Mouse (Mus musculus): Measurements from ENCODE around the gene Bglap3. TPM values are rescaled to one million over a fixed set of nuclear protein-coding genes. Genes with fewer than 3 reads are reported as not detected.

The Bglap3 gene
- total RNA-seq, 2 experiments from 2014 or later = not detected

DNA sequence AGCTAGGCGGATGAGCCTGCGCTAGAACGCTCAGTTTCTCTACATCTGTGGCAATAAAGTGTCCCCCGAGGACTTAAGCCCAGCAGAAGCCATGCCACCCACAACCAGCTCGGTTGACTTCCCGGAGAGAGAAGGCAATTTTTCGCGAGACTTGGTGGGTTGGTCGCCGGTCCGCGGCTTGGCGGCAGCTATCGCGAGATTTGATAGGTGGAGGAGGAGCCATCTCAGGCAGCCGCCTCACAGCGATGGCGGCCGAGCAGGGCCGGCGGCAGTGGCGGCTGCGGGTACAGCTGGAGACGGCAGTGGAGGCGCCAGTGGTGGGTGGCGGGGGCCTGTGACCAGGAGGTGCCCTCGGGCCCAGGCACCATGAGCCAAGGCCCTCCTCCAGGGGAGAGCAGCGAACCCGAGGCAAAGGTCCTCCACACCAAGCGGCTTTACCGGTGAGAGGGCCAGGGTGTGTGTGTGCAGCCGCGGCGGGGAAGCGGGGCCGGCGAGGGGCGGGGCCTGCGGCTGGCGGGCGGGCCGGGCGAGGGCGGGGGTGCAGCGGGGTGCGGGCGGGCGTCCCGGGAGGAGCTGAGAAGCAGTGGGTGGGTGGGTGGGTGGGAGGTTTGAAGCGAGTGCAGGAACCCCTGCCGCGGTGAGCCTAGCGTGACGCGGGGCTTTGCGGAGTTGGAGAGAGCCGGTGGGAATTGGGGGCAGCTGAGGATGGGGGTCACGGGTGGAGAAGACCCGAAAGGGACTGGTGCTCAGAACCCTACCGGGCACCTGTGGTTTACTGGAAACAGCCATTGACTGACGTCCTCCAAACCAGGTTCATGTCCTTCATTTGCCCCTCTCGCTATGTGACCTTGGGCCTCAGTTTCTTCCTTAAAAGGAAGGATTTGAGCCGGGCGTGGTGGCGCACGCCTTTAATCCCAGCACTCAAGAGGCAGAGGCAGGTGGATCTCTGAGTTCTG lies 36.2 kb downstream of the Bglap3 start, which contains the start of the genes Tmem79 and Smg5:
Gene Tmem79, minus strand, starts transcription at position 91 of the 956 bp plus-strand sequence.
Gene Smg5, plus strand, starts transcription at position 203 of the 956 bp plus-strand sequence.
- peak; percentile 90 for ATAC-seq (ENCODE audit: poor library complexity, severe bottlenecking)

DNA sequence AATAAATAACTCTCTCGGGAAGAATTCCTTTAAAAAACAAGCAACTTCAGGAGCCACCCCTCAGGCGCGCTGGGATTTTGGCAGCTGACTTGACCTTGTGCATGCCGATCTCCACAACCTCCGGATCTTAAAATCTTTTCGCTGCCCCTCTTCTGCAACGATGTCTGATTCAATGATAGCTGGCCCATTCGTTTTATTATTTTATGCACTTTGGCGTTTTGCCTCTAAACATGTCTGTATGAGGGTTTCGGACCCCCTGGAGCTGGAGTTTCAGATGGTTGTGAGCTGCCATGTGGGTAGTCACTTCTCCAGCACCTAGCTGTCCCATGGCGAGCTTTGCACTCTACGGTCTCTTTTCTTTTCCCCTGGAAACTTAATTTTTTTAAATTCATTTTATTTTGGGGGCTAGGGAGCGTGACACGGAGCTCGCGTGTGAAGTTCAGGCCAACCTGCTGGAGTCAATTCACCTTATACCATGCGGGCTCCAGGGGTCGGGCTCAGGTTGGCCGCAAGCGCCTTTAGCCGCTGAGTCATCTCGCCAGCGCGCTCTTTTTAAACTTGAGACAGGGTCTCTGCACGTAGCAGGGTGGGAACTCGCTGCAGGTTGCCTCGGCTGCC lies 37.0 kb downstream of the Bglap3 start:
- ATAC-seq (ENCODE audit: poor library complexity, severe bottlenecking) = peak; percentile 52

DNA sequence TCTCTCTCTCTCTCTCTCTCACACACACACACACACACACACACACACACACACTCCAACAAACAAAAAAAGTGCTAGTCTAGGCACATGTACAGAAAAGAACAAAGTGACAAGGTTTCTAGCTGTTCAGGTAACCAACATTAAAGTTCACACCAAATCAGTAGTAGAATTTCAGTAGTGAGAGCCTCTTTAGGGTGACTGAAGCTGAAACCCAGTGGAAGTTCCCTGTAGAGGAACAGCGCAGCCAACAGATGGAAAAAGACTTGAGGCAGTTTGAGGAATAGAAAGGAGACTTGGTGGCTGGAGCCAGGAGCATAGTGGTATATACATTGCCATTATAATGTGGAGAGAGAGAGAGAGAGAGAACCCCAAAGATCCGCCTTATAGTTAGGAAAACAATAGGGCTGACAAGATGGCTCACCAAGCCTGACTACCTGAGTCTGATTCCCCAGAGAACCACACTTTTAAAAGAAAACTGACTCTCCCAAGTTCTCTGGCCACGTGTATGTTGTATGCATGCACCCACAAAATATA lies 37.6 kb downstream of the Bglap3 start:
- no peak for ATAC-seq (ENCODE audit: poor library complexity, severe bottlenecking)

DNA sequence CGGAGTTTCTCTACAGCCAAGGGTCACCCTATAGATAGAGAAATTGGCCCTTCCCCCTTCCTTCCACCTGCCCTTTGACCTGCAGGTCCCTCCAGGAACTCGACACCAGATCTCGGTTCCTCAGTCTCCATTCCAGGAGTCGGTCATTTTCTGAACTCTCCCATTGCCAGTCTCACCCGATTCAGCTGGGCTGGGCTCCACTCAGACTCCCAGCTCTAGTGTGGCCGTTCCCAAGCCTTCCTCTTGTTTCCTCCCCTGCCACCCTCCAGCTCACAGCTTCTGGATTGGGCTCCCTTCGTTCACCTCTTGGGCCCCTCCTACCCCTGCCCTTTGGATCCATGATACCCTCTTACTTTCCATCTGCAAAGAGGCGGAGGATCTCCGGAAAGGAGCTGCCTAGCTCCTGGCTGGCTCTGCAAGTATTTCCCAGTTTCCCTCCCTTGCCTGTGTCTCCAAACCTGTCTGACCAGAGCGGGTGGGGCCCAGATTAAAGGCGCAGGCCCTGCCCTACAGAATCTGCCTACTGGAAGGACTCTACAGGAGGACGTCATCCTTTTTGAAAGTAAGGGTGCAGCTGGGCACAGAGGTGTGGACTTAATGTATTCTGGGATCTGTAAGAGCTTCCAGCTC lies 38.4 kb downstream of the Bglap3 start:
- no peak for ATAC-seq (ENCODE audit: poor library complexity, severe bottlenecking)

DNA sequence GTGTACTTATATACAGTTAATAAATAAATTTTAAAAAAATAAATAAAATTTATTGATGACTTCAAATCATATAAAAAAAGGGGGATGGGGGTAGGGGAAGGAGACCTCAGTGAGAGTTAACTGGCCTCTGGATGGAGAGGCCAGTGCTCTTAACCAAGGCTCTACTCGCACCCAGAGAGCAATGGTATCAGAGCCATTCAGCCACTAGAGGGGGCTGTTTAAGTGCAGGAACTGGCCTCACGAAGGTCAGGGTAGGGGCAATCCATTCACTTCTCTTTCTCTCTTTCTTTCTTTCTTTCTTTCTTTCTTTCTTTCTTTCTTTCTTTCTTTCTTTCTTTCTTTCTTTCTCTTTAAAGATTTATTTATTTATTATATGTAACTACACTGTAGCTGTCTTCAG lies 41.3 kb downstream of the Bglap3 start:
- ATAC-seq (ENCODE audit: poor library complexity, severe bottlenecking) = 0 out of 2 replicates have a peak, but pooled peaks have one; percentile 44

DNA sequence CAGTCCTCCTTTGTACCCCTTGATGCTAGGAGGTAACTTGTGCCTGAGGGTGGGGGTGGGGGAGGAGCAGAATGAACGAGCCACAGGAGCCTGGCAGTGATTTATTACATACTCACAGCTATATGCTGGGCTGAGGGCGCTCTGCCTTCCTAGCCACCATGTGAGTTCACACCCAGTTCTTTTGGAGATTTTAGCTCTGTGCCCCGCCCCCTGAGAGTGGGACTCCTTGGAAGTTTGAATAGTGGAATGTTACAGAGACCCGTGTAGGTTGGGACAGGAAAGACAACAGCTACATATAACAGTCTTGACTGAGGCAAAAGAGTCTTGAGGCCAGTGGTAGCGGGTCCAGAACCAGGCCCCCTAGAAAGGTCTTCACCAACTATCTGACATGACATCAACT lies 43.6 kb downstream of the Bglap3 start:
- ATAC-seq (ENCODE audit: poor library complexity, severe bottlenecking) = no peak

DNA sequence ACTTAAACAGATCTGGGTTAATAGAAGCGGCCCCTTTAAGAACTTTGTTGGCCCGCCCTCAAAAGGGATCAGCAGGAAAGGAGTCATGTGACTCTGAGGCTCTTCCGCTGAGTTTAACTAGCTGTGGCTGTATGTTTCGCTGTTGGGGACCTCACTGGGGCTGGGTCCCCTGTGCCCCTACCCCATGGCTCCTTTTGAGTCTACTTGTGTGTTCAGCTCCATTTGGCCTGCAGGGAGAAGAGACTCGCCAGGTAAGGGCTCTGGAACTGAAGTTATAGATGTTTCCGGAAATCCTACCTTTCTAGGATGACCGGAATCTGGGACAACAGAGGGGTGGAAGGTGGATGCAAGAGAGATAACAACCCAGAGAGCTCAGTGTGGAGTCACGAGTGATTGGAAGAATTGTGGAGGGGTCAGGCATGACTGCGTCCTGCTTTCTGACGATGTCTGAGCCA lies 47.6 kb downstream of the Bglap3 start, which contains the start of gene Glmp:
Gene Glmp, plus strand, starts transcription at position 73 of the 455 bp plus-strand sequence.
- peak; percentile 94 for ATAC-seq (ENCODE audit: poor library complexity, severe bottlenecking)

Other genes with a start within 250 kb of the Bglap3 start
- 73.3 and 77.4 TPM in 2 replicates for gene Mef2d, start 230.4 kb downstream of the Bglap3 start, total RNA-seq (2015)
- 29.2 and 42.0 TPM in 2 replicates for gene Mef2d, start 230.4 kb downstream of the Bglap3 start, total RNA-seq (2017)
- gene Rhbg, start 118.0 kb downstream of the Bglap3 start, total RNA-seq (2015) = not detected in 2 replicates
- not detected in 2 replicates for gene Rhbg, start 118.0 kb downstream of the Bglap3 start, total RNA-seq (2017)
- not detected in 2 replicates for gene Gm38392, start 85.5 kb downstream of the Bglap3 start, total RNA-seq (2015)
- gene Gm38392, start 85.5 kb downstream of the Bglap3 start, total RNA-seq (2017) = not detected in 2 replicates
- gene Tsacc, start 75.7 kb downstream of the Bglap3 start, total RNA-seq (2015) = 2.8 and 6.6 TPM in 2 replicates
- gene Tsacc, start 75.7 kb downstream of the Bglap3 start, total RNA-seq (2017) = 0.95 and 3.5 TPM in 2 replicates
- 153 and 179 TPM in 2 replicates for gene Cct3, start 75.6 kb downstream of the Bglap3 start, total RNA-seq (2015)
- gene Cct3, start 75.6 kb downstream of the Bglap3 start, total RNA-seq (2017) = 90.2 and 91.2 TPM in 2 replicates
- 146 and 170 TPM in 2 replicates for gene Glmp, start 47.7 kb downstream of the Bglap3 start, total RNA-seq (2015)
- 40.6 and 45.1 TPM in 2 replicates for gene Glmp, start 47.7 kb downstream of the Bglap3 start, total RNA-seq (2017)
- 2.6 TPM in 1 of 2 replicates, not detected in the other for gene Tmem79, start 36.6 kb downstream of the Bglap3 start, total RNA-seq (2015)
- gene Tmem79, start 36.6 kb downstream of the Bglap3 start, total RNA-seq (2017) = 1.2 TPM in 1 of 2 replicates, not detected in the other
- 20.6 and 21.1 TPM in 2 replicates for gene Smg5, start 36.5 kb downstream of the Bglap3 start, total RNA-seq (2015)
- gene Smg5, start 36.5 kb downstream of the Bglap3 start, total RNA-seq (2017) = 34.5 and 48.0 TPM in 2 replicates
- not detected in 2 replicates for gene Paqr6, start 8.2 kb downstream of the Bglap3 start, total RNA-seq (2015)
- gene Paqr6, start 8.2 kb downstream of the Bglap3 start, total RNA-seq (2017) = not detected in 2 replicates
- gene Bglap2, start 6.0 kb upstream of the Bglap3 start, total RNA-seq (2015) = 0.84 TPM in 1 of 2 replicates, not detected in the other
- gene Bglap2, start 6.0 kb upstream of the Bglap3 start, total RNA-seq (2017) = 0.66 TPM in 1 of 2 replicates, not detected in the other
- 0.93 and 1.5 TPM in 2 replicates for gene Bglap, start 11.7 kb upstream of the Bglap3 start, total RNA-seq (2015)
- 5.0 and 6.3 TPM in 2 replicates for gene Bglap, start 11.7 kb upstream of the Bglap3 start, total RNA-seq (2017)
- gene Pmf1, start 37.6 kb upstream of the Bglap3 start, total RNA-seq (2015) = 115 and 131 TPM in 2 replicates
- gene Pmf1, start 37.6 kb upstream of the Bglap3 start, total RNA-seq (2017) = 78.5 and 81.9 TPM in 2 replicates
- 11.4 and 11.6 TPM in 2 replicates for gene Slc25a44, start 52.4 kb upstream of the Bglap3 start, total RNA-seq (2015)
- 17.4 and 18.7 TPM in 2 replicates for gene Slc25a44, start 52.4 kb upstream of the Bglap3 start, total RNA-seq (2017)
- gene Sema4a, start 88.4 kb upstream of the Bglap3 start, total RNA-seq (2015) = 171 and 181 TPM in 2 replicates
- 164 and 167 TPM in 2 replicates for gene Sema4a, start 88.4 kb upstream of the Bglap3 start, total RNA-seq (2017)
- 1.5 and 1.9 TPM in 2 replicates for gene Lmna, start 137.2 kb upstream of the Bglap3 start, total RNA-seq (2015)
- 2.5 and 4.5 TPM in 2 replicates for gene Lmna, start 137.2 kb upstream of the Bglap3 start, total RNA-seq (2017)
- 0.04 and 0.05 TPM in 2 replicates for gene Mex3a, start 159.7 kb upstream of the Bglap3 start, total RNA-seq (2015)
- gene Mex3a, start 159.7 kb upstream of the Bglap3 start, total RNA-seq (2017) = 0.04 and 0.18 TPM in 2 replicates
- gene Rab25, start 175.6 kb upstream of the Bglap3 start, total RNA-seq (2015) = not detected in 2 replicates
- not detected in 2 replicates for gene Rab25, start 175.6 kb upstream of the Bglap3 start, total RNA-seq (2017)
- 31.3 TPM in 2 replicates for gene Lamtor2, start 180.3 kb upstream of the Bglap3 start, total RNA-seq (2015)
- 57.8 and 73.4 TPM in 2 replicates for gene Lamtor2, start 180.3 kb upstream of the Bglap3 start, total RNA-seq (2017)
- gene Ubqln4, start 181.0 kb upstream of the Bglap3 start, total RNA-seq (2015) = 10.5 and 14.5 TPM in 2 replicates
- 15.9 and 16.4 TPM in 2 replicates for gene Ubqln4, start 181.0 kb upstream of the Bglap3 start, total RNA-seq (2017)
- gene Ssr2, start 203.1 kb upstream of the Bglap3 start, total RNA-seq (2015) = 207 and 216 TPM in 2 replicates
- gene Ssr2, start 203.1 kb upstream of the Bglap3 start, total RNA-seq (2017) = 93.2 and 107 TPM in 2 replicates
- gene Arhgef2, start 233.2 kb upstream of the Bglap3 start, total RNA-seq (2015) = 71.1 and 85.9 TPM in 2 replicates
- gene Arhgef2, start 233.2 kb upstream of the Bglap3 start, total RNA-seq (2017) = 49.6 and 73.1 TPM in 2 replicates